Mouse (Mus musculus) right cerebral cortex, postnatal 14 days (tissue): ENCODE data around the gene Otx2.
A peak's percentile ranks its signal among the peaks of the same experiment; 100 is the strongest.

Experiments used
- DNase-seq: peaks from one replicate; pipeline ENCODE4 v3.0.0; 2022

Gene Otx2

GRCm38 (mm10) chr14:48673541-48673940 lies at the start of gene Otx2:
Gene Otx2, minus strand, starts transcription at chr14:48673819.
- no peak for DNase-seq

DNA sequence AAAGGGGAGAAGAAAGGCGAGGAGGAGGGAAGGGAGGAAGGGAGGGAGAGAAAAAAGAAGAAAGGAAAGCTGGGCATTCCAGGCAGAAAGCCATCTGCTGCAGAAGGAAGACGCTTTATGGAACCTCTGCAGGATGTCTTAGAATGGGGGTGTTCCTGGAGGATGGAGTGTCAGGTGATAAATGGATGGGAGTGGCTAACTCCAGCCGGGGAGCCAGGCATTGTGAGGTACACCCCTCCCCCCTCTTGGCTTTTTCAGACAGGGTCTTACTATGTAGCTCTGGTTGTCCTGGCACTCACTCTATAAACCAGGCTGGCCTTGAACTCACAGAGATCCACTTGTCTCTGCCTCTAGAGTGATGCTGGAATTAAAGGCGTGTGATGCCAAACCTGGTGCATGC lies 49.1 kb upstream of the Otx2 start:
- DNase-seq = no peak

- no peak for DNase-seq
Measured at GRCm38 (mm10) chr14:48719296-48719695, 45.7 kb upstream of the Otx2 start.

DNA sequence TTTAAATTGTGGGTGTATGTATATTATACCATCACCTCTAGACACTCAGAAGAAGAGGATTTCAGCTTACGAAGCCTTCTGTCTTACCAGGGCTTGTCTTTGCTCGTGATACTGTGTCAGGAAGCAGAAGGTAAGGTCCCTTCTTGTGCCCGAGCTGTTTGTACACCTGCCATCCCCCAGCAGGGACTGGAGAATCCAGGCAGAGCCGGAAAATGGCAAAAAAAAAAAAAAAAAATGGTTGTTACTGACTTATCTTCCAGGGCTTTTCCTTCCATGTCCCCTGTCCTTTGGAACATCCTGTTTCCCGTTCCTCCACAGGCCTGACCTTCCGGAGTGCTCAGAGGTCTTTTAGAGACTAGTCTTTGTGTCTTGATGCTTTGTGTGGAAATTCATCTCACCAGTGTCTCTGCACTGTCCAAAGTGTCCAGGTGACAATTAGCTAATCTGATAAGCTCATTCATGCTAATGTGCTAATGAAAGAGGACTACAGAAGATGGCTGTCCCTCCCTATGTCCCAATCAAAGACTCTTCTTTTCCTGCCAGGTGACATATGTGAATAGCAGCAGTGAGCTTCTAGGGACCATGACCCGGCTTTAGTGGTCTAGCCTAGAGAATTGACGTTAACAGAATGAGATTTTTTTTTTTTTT lies 44.1 kb upstream of the Otx2 start:
- DNase-seq = no peak

DNA sequence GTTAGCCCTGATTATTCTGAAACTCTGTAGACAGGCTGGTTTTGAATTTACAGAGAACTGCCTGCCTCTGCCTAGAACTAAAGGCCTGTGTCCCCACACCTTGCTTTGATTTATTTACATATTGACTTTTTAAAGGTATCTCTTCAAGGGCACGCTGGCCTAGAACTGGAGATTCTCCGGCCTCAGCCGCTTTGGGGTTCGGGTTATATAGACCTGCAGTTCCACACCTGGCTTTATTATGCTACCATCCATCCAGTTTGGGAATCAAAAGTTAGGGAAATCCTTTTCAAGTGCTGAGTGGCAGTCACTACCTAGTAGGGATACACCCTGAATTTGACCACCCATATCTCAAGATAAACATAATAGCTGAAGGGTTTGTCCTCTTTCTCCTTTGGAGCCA lies 42.8 kb upstream of the Otx2 start:
- no peak for DNase-seq

DNA sequence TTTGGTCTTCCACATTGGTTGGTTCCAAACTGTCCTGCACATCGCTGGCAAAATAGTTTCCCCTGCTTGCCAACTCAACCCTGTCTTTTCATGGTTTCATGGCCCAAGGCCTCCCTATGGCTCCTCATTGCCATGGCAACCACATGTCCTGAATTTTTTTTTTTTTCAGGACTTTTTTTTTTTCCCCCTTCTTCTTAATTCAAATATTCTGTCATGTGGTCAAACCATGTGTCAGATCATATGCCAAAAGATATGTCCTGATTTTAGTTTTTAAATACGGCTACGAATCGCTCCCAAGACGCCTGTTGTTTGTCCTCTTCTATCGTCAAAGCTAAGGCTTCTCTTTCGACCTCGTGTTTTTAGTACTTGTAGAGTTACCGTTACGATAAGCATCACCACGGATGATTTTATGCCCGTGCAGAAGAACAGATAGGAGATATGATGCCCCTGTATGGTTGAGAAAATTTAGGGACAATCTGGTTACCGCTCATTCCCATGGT lies 37.3 kb upstream of the Otx2 start:
- no peak for DNase-seq

DNA sequence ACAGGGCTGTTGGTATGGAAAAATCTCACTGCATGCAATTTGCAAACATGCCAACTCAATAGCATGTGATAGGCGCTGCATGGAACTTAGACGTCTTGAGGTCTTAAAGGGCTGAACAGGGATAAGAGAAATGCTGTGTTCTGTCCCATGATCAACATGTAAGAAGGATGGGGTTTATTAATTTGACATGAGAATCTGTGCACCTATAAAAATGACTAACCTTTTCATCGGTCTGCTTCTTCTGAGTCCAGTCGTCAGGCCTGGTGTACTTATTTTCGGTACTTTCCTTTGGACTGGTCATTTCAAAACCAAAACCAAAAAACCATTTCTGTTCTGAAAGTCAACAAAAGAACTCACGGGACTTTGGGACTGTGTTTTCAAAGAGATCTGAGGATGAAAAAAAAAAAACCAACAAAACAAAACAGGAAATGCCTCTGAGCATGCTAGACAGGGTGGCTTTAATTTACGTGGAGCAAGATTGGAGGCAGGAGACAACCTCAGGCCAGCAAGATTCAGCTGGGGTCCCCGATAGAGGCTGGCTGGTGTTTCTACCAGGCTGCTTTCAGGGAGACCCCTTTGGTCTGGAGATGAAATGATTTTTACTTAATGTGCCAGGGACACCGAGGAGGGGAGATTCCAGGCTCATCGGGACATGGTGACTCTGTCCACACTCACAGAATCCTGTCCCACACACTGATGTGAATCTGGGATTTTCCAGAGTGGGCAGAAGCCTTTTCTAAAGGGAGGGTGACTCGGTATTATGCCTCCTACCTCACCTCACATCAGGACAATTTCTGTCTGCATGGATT lies 36.6 kb upstream of the Otx2 start:
- DNase-seq = no peak

DNA sequence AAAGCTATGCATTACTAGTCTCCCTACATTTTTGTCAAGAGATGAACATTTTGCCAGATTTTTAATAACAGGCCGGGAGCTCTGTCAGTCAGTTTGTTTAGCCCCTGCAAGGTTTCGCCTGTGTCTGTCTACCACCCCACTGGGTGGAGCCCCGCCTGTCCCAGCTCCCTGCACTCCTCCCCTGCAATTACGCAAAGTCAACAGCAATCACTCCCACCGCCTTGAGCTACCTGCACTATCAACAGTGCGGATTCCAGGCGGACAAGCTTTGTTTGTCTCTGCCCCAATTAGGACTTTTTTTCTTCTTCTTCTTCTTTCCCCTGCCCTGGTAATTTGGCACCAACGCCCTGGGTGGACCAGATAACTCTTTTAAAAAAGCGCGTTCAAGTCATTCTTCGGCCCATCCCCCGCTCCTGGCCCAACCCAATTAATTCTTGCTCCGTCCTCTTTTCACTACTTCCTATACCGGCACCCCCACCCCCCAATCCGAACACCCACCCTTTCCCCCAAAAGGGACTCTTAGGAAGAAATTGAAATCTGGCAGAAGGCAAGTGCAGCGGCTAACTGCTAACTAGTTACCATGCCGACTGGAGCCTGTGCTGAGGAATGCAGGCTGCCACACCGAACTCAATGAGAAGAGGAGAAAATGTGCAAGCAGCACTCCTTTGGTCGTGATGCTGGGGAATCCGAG lies 35.9 kb upstream of the Otx2 start:
- peak; percentile 18 for DNase-seq

DNA sequence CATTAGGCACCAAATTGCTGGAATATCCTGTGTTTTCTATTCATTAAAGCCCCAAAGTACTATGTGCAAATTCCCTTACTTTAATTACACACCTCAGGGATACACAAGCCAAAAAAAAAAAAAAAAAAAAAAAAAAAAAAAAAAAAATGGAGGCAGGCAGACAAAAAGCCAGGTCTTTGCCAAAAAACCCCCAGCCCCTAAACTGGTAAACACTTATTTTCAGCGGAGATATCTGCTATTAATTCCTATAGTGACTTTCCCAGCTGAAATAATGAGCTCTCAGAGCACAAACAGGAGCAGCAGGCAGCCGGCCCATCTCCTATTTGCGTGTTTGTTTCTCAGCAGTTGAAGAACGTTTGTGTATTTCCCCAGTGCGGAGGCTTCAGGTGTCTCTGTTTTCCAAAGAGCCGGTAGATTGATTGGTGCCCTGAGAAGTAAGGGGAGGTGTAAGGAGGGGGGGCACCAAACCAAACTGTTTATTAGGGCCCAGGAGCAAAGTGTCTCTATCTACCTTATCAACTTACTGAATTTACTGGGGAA lies 34.3 kb upstream of the Otx2 start:
- no peak for DNase-seq

DNA sequence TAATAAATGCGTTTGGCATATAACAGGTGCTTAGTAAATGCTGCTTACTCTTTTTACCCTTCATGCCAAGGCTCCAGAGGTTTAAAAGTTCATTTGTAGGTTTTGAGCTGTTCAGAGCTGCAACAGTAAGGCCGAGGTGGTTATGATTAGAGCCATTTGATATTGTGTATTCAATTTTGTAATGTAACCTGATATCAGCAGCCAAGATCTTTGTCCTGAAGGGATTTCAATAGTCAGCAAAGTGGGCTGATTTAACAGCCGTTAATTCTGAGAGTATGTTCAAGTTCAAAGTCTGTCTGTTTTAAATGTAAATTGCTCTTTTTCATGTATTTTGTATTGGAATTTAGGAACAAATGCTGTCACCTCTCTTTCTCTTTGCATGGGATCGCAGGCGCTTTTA lies 33.8 kb upstream of the Otx2 start:
- no peak for DNase-seq

- DNase-seq = no peak
Measured at GRCm38 (mm10) chr14:48700790-48701370, 27.3 kb upstream of the Otx2 start.

- no peak for DNase-seq
Measured at GRCm38 (mm10) chr14:48679590-48679989, 6.0 kb upstream of the Otx2 start.

GRCm38 (mm10) chr14:48678674-48679073 lies 5.1 kb upstream of the Otx2 start:
- no peak for DNase-seq

GRCm38 (mm10) chr14:48674036-48674831 lies 615 bp upstream of the Otx2 start:
- no peak for DNase-seq

- no peak for DNase-seq
Measured at GRCm38 (mm10) chr14:48672611-48673176, 925 bp downstream of the Otx2 start.

DNA sequence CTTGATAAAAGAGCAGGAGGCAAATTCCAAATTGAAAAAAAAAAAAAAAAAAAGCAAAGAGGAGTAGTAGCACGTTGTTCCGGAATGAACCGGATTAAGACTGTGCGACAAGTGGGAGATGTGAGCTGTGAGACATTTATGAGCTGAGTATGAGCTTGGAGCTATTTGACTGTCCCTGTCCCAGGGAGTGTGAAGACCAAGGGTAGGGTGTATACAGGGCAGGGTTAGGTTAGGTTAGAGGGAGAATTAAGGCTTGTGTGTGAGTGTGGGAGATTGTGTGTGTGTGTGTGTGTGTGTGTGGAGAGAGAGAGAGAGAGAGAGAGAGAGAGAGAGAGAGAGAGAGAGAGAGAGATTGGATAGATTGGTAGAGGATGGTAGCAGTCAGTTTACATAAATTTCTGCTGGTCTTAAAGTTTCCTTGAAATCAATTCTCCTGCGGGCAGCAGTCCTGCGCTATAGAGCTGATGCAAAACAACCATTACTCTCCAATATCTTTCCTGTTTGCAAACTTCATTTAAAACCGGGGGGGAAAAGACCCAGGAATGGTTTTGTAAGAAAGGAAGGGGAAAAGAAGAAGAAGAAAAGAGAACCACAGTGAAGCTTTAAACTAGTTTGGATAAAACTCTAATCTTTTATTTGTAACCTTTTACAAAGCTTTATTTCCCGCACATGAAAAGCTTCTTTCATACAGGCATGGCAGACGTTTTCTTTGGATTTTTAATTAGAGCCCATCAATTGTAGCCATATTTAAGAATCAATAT lies 2.0 kb downstream of the Otx2 start:
- no peak for DNase-seq

DNA sequence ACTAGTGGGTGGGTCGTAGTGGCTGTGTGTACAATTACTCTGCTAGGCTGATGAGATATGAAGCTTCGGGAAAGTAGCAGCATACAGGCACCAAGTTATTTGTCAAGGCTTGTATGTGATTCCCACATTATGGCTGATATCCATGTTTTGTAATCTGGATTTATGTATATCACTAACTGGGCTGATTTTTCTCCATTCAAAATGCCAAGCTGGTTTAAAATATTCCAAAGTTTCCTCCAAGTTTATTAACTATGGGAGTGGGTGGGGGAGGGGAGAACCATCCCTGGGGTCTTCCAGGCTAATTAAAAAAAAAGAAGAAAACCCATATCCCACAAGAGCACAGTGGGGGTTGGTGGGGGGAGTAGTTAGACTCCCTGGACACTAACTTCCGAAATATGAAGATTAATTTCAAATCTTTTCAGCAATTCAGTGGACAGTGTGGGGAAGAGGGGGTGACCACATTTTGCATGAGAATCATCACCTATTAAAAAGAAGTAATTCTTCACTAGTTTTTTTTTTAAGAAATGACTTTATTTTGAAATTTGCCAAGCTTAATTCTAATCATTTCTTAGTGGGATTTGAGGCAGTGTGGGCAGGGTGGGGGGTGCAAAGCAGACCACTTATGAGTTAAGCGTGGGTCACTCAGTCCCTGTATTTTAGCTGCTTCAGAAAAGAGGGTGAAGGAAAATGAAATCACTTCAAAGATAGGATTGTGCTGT lies 2.7 kb downstream of the Otx2 start:
- DNase-seq = no peak

DNA sequence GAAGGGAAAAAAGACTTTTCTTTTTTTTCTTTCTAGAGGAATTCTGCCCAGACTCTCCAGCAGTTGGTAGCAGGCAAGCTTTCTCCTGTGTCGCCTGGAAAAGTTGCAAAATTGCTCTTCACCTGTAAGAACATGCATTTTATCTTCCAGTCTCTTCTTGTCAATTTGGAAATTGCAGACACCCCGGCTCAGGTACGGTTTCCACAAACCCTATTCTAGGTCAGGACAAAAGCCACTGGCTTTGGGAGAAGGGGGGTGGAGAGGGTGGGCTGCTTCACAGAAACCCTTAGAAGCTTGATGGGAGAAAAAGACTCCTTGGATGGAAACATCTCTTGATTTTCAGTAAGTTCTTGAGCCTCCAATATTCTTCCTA lies 3.4 kb downstream of the Otx2 start:
- DNase-seq = no peak

DNA sequence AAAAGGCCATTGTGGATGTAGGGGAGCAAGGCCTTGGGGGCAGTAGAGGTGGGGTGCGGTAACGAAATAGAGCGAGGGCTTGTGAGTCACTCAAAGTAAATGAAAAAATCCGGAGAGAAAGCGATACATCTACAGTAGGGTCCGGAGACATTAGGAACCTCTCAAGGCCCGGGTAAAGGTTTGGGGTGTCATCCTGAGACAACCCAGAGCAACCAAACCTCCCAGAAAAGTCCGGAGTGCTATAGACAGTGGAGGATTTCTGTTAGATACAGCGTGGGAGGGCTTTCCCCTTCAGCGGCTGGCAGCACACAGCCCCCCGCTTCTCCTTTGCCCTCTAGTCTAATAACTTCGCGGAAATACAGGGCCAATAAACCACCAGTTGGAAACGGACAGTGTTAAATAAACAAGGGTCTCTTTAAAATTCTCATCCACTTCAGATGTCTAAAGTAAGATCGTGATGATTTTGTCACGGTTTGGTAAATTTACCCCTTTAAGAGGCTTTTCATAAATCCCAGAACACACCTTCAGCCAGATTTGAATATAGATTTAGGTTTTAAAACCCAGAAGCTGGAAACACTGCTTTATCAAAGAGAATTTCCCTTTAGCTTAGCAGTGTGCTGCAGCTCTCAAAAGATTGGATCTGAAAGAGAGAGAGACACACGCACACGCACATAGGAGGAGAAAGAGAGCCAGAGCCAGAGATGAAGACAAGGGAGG lies 3.9 kb downstream of the Otx2 start:
- DNase-seq = no peak

DNA sequence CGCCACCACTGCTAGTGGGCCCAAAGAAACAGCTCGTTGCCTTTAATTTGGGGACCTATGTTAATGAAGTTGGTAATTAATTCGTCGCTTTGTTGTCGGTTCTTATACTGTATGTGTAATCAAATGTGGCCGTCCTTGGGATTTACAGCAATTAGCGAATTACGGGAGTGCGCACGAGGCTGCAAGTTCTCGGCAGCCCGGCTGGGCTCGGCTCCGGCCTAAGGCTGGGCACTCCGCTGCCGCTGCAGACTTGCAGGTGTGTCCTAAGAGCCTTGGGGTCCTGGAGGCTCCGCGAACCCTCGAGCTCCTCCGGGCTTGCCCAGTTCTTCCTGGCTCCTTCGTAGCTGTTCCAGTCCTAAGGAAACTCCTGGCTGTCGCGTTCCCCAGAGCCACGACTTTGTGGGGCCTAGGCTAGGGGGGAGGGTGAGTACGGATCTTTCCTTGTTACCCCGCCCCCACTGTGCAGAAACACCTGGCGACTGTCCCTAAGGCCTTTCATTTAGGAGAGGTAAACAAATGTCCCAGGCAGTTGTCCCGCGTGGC lies 4.8 kb downstream of the Otx2 start:
- DNase-seq = no peak
